Mouse (Mus musculus) embryo, embryonic 10.5 days (tissue): ENCODE data around the gene Dcn.

Experiments
- DNase-seq: peaks from one replicate; pipeline ENCODE4 v3.0.0-alpha.2; 2015; ENCODE audit warnings: low spot score

The Dcn gene

GRCm38 (mm10) chr10:97479004-97479766 is at the start of gene Dcn:
Gene Dcn, plus strand, starts transcription at chr10:97479609.
- DNase-seq: peak; percentile 58

- DNase-seq: peak; percentile 10
Observed at GRCm38 (mm10) chr10:97436662-97437061, 42.7 kb upstream of the Dcn start.

GRCm38 (mm10) chr10:97442300-97442699 is 37.1 kb upstream of the Dcn start:
- no peak for DNase-seq

GRCm38 (mm10) chr10:97446486-97446885 is 32.9 kb upstream of the Dcn start:
- DNase-seq: no peak

- no peak for DNase-seq
Observed at GRCm38 (mm10) chr10:97452886-97453285, 26.5 kb upstream of the Dcn start.

- peak; percentile 15 for DNase-seq
Observed at GRCm38 (mm10) chr10:97453529-97453928, 25.9 kb upstream of the Dcn start.

GRCm38 (mm10) chr10:97456993-97457392 is 22.4 kb upstream of the Dcn start:
- DNase-seq: no peak

- DNase-seq: no peak
Observed at GRCm38 (mm10) chr10:97466818-97467217, 12.6 kb upstream of the Dcn start.

GRCm38 (mm10) chr10:97469411-97470140 is 9.8 kb upstream of the Dcn start:
- no peak for DNase-seq

- DNase-seq: no peak
Observed at GRCm38 (mm10) chr10:97475460-97475859, 3.9 kb upstream of the Dcn start.

GRCm38 (mm10) chr10:97478259-97478658 is 1.1 kb upstream of the Dcn start:
- DNase-seq: no peak

- no peak for DNase-seq
Observed at GRCm38 (mm10) chr10:97482150-97482549, 2.7 kb downstream of the Dcn start.

- no peak for DNase-seq
Observed at GRCm38 (mm10) chr10:97484049-97484448, 4.6 kb downstream of the Dcn start.

- no peak for DNase-seq
Observed at GRCm38 (mm10) chr10:97485151-97485550, 5.7 kb downstream of the Dcn start.

- DNase-seq: no peak
Observed at GRCm38 (mm10) chr10:97486085-97486484, 6.7 kb downstream of the Dcn start.

GRCm38 (mm10) chr10:97487269-97487989 is 8.0 kb downstream of the Dcn start:
- no peak for DNase-seq

- DNase-seq: no peak
Observed at GRCm38 (mm10) chr10:97492367-97492980, 13.1 kb downstream of the Dcn start.

GRCm38 (mm10) chr10:97497646-97498045 is 18.2 kb downstream of the Dcn start:
- DNase-seq: no peak

GRCm38 (mm10) chr10:97523366-97523765 is 44.0 kb downstream of the Dcn start:
- no peak for DNase-seq

- no peak for DNase-seq
Observed at GRCm38 (mm10) chr10:97535697-97536096, 56.3 kb downstream of the Dcn start.

- DNase-seq: peak; percentile 22
Observed at GRCm38 (mm10) chr10:97536921-97537320, 57.5 kb downstream of the Dcn start.

- no peak for DNase-seq
Observed at GRCm38 (mm10) chr10:97538202-97538601, 58.8 kb downstream of the Dcn start.
